Mouse (Mus musculus) heart, postnatal 36 days (tissue): ENCODE results near the gene Mfsd4b5. TPM values are rescaled to one million over a fixed set of nuclear protein-coding genes. Genes with fewer than 3 reads are reported as not detected.
"Not testable (repeated sequence)": the region's sequence is repeated elsewhere in the genome, so short reads cannot be mapped to it uniquely, and the experiment has no call there.

Experiments used
- DNase-seq, 2 experiments: peaks; one replicate each; pipeline ENCODE4 v3.0.0; 2021 to 2022
- intact Hi-C: fragments of 180-260 bp; cut with DNase I; formaldehyde crosslinking; loops from one replicate; pipeline ENCODE4 v1.15.1; 2025
- total RNA-seq, 2 experiments: library from RNA; stranded (reverse); gene quantifications; 2 replicates each; pipeline ENCODE4 v1.2.3; 2021

Mfsd4b5 gene
- total RNA-seq: under 1 TPM; 0.42 to 0.49 TPM

GRCm38 (mm10) chr10:39986466-39986865 is at the start of gene Mfsd4b5:
Mfsd4b5 (minus strand) TSS chr10:39986646.
- intact Hi-C loops: no loop called here
- no peak for DNase-seq

DNA sequence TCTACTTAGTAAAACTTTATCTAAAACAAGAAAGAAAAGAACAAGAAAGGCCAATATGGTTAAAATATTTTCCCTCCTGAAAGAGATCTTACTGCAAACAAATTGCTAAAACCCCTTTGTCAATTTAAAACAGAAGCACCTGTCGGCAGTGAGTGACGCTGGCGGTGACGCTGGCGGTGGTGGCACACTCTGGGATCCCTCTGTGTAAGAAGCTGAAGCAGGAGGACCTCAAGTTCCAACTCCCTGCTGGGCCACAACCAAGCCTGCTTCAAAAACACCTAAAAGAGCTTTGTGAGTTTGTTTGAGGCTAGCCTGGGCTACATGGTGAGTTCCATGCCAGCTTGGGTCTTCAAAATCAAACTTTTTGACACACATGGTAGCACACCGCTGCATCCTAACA is 48.5 kb upstream of the Mfsd4b5 start:
- no peak for DNase-seq
- intact Hi-C loops: no loop called here

DNA sequence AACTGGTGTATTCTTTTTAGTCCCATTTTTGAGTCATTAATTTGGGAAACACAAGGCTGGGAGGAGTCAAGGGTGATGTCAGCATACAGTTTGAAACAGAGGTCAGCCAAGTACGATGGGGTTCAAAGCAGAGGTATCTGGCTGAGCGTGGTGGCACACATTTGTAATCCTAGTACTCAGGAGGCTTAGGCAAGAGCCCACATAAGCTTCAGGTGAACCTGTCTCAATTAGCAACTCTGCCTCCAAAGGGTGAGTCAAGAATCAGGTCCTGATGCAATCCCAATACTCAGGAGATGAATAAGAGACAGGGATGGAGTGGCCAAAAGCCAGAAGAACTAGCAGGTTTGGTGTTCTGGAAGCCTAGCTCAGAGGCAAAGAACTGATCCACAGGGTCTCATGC is 46.5 kb upstream of the Mfsd4b5 start:
- no peak for DNase-seq
- intact Hi-C loops: no loop called here

- DNase-seq: no peak
- intact Hi-C loops: no loop called here
Observed at GRCm38 (mm10) chr10:40030716-40031115, 44.3 kb upstream of the Mfsd4b5 start.

DNA sequence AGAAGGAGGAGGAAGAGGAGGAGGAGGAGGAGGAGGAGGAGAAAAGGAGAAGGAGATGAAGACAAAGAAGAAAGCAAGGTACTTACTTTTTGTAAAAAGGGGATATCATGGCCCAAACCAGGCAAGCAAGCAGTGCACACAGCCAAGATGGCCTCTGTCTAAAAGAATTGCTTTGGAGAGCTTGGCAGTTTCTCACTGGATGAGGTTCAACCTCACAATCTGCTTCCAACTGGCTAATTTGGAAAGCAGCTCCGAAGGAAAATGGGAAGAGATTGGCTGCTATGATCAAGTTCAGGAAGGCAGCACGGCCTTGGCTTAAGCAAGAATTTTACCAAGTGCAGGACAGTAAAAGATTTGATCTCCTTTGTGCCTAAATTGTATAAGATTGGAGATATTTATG is 43.2 kb upstream of the Mfsd4b5 start:
- intact Hi-C loops: no loop called here
- DNase-seq: peak; percentile 28 to 29

- intact Hi-C loops: no loop called here
Observed at GRCm38 (mm10) chr10:40028091-40028490, 41.6 kb upstream of the Mfsd4b5 start.

GRCm38 (mm10) chr10:40026546-40026945 is 40.1 kb upstream of the Mfsd4b5 start:
- no peak for DNase-seq
- intact Hi-C loops: no loop called here

More at GRCm38 (mm10) chr10:40028091-40028490, 41.6 kb upstream of the Mfsd4b5 start:
- no peak for DNase-seq

DNA sequence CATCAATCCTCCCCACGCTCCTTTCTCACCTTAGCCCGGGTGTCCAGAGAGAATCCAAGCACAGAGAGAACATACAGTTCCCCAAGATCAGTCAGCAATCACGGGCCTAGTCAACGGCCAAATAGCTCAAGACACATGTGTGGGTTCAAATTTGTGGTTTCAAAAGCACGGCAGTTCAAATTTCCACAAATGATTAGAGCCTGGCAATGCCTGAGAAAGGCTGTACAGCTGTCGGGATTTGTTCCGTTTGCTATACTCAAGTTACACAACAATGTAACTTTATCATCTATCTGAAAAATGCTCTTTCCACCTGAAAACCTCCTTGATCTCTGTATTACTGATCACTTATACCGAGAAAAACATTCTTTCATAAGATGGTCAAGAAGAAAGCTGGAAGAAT is 39.1 kb upstream of the Mfsd4b5 start:
- intact Hi-C loops: no loop called here
- DNase-seq: no peak

- intact Hi-C loops: no loop called here
- peak; percentile 77 to 83 for DNase-seq
Observed at GRCm38 (mm10) chr10:40024554-40025428, 38.3 kb upstream of the Mfsd4b5 start, which contains the start of gene Mfsd4b1. Mfsd4b1 (minus strand) TSS chr10:40025268.

DNA sequence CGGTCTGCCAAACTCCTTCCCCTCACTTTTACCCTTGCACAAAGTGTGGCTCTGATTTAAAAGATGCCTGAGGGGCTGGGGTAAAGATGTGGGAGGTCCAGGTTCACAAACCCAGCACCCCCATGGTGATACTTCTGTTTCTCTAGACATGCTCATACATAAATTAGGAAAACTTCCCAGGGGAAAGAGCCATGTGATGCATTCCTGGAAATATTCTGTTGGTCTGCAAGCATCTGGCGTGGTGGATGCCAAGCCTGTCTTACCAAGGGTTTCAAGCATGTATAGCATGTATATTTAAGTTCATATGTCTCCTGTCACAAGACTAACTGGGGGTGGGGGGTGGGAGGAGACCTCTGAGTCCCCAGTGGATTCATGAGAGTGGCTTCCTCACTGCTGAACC is 34.0 kb upstream of the Mfsd4b5 start:
- intact Hi-C loops: no loop called here
- no peak for DNase-seq

- intact Hi-C loops: no loop called here
- no peak for DNase-seq
Observed at GRCm38 (mm10) chr10:40019492-40019891, 33.0 kb upstream of the Mfsd4b5 start.

GRCm38 (mm10) chr10:40018261-40018860 is 31.9 kb upstream of the Mfsd4b5 start:
- intact Hi-C loops: no loop called here
- DNase-seq: peak; percentile 18

DNA sequence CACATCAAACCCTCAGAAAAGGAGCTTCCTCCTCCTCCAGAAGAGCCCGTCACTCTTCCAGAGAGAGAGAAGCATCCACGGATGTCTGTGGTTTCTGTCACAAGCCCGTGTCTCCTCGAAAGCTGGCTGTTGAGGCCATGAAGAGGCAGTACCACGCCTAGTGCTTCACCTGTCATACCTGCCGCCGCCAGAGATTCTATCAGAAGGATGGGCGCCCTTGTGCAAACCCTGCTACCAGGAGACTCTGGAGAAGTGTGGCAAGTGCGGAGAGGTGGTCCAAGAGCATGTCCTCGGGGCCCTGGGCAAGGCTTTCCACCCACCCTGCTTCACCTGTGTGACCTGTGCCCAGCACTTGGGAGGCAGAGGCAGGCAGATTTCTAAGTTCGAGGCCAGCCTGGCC is 23.1 kb upstream of the Mfsd4b5 start:
- no peak for DNase-seq
- intact Hi-C loops: no loop called here

DNA sequence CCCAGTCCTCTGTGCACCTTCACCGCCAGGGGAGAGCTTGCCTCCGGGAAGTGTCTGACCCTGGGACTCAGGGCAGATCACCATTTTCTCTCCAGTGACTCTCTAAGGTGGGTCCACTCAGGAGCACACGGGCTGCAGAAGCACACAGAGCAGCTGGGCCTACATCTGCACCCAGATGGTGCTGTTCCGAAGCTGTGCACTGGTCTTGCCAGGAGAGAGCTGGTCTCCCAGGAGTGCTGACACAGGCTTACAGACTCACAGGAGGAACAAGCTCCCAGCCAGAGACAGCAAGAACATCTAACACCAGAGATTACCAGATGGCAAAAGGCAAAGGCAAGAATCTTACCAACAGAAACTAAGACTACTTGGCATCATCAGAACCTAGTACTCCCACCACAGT is 22.4 kb upstream of the Mfsd4b5 start:
- intact Hi-C loops, DNase-seq: not testable (repeated sequence)

- intact Hi-C loops: no loop called here
- DNase-seq: no peak
Observed at GRCm38 (mm10) chr10:40007953-40008352, 21.5 kb upstream of the Mfsd4b5 start.

DNA sequence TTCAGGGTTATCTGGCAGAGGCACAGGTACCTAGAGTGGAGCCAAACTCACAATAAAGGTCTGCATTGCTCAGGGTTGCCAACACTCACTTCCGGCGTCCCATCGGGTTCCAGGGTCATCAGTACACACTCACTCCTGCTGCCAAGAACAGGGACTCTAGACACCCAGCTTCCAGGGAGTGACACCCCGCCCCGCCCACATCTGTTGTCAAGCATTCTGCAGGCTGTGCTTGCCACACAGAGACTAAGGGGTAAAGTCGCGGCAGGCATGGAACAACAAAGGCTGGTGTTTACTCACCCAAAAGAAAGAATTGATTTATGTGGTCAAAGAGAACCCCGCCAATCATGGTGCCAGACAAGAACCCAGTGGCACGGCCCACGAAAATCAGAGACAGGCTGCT is 20.5 kb upstream of the Mfsd4b5 start:
- intact Hi-C loops: no loop called here

DNA sequence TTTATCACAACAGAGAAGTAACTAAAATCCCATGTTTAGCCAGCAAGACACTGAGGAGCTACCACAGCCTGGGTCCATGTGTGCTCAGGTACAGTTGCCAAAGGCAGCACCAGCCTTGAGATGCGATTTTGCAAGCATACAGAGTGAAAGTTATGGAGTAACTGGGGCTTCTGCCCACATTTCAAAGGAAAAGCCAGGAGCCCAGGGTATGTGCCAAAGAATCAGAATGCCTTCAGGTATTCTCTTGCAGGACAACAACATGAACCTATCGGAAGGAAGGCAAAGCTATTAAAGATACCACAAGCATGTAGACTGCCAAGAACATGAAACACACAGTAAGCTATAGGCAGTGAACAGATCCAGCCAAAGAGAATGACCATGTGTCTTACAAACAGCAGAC is 14.3 kb upstream of the Mfsd4b5 start:
- intact Hi-C loops: no loop called here
- no peak for DNase-seq

More for the DNA sequence above, 20.5 kb upstream of the Mfsd4b5 start:
- DNase-seq: no peak

DNA sequence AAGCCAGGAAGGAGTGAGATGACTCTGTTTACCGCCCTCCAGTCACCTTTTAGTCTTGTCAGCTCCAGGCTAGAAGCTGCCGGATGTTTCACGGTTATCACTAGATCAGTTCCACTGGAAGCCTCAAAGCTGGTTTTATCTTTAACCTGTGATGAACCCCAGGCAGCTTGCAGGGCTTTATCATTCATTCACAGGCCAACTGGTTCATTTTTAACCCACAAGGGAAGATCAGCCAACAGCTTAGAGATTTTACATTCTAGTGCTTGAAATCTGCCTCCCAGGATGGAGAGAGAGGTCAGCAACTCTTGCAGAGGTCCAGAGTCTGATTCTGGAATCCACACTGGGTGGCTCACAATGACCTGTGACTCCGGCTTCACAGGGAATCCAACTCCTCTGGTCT is 4.7 kb upstream of the Mfsd4b5 start:
- intact Hi-C loops: no loop called here
- DNase-seq: no peak

- intact Hi-C loops: no loop called here
- DNase-seq: no peak
Observed at GRCm38 (mm10) chr10:39982604-39983003, 3.8 kb downstream of the Mfsd4b5 start.

GRCm38 (mm10) chr10:39978231-39978630 is 8.2 kb downstream of the Mfsd4b5 start:
- DNase-seq: no peak
- intact Hi-C loops: no loop called here

GRCm38 (mm10) chr10:39977346-39977745 is 9.1 kb downstream of the Mfsd4b5 start:
- intact Hi-C loops: no loop called here

DNA sequence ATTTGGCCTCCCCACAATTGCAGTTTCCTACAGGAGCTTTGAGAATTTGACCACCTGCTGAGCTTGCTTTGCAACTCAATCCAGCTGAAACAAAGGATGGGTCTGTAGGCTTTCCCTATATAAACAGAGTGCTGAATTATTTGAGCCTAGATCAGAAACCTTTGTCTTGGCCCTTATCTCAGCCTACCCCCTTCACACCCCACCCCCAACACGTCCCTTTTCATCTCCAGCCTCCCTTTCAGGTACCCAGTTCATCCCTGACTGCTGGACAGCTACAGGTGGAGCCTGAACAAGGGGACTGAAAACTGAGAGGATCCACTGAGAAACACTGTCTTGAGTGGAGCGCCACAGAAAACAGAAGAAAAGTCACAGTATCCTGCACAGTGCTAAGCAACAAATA is 10.7 kb downstream of the Mfsd4b5 start:
- no peak for DNase-seq
- intact Hi-C loops: no loop called here

More at GRCm38 (mm10) chr10:39977346-39977745, 9.1 kb downstream of the Mfsd4b5 start:
- no peak for DNase-seq
